Mouse (Mus musculus) left cerebral cortex, adult 9 months (tissue): ENCODE measurements around the gene Plxna1.

ENCODE experiments used
- DNase-seq, 2 experiments: peaks; one replicate each; pipeline ENCODE4 v3.0.0; 2022; ENCODE audit warnings: low spot score in 2 of 2

Gene Plxna1

GRCm38 (mm10) chr6:89333964-89334702 lies 28.3 kb downstream of the Plxna1 start:
- no peak for DNase-seq

DNA sequence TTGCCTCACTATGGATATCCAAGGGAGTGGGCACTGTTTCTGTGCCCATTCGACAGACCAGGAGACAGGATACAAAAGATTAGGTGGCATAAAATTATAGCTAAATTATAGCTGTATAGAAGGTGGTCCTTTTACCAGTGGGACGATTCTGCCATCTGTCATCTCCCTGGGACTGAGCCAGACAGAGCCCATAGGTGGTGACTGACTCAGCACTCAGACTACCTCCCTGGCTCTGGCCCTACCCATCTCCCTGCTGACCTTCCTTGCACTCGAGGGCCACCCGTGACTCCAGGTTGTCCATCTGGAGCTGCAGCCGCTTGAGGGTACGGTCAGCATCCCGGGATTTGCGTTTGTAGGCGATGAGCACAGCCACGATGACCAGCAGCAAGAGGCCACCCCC lies 31.5 kb downstream of the Plxna1 start:
- no peak for DNase-seq

GRCm38 (mm10) chr6:89328634-89329033 lies 33.8 kb downstream of the Plxna1 start:
- DNase-seq = no peak

GRCm38 (mm10) chr6:89327746-89328491 lies 34.5 kb downstream of the Plxna1 start:
- DNase-seq = no peak

GRCm38 (mm10) chr6:89324842-89325241 lies 37.6 kb downstream of the Plxna1 start:
- DNase-seq = no peak

DNA sequence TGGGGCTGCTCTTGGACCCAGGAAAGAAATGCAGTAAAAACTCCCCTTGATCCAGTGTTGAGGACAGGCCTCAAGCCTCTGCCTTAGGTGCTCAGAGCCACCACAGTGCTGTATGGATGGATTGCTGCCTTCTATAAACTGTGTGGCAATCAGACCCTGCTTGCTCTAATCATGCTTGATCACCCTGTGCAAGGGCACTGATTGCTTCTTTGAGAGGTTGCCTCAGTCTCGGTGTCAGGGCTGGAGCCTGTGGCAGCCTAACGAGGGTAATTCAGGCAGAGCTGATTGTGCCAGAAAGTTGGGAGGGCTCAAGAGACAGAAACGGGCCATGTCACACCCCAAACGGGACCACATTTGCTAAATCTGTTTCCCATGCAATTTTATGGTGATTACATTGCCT lies 47.2 kb downstream of the Plxna1 start:
- DNase-seq = no peak

DNA sequence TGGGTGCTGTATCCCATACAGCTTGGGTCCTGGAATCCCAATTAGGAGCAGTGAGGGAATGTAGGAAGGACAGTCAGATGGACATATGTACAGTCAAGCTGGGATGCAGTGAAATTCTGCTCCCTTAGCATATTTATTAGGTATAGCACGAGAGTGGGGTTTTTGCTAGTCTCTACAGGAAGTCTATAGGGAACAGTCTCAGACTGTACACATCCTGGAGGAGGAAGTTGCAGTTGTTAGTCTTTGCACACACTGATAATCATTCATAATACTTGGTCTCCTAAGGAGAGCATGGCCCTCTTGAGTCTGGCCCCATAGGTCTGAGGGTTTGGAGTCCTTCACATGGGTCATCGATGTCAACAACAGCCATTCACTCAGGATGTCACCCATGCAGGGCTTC lies 50.9 kb downstream of the Plxna1 start:
- no peak for DNase-seq

DNA sequence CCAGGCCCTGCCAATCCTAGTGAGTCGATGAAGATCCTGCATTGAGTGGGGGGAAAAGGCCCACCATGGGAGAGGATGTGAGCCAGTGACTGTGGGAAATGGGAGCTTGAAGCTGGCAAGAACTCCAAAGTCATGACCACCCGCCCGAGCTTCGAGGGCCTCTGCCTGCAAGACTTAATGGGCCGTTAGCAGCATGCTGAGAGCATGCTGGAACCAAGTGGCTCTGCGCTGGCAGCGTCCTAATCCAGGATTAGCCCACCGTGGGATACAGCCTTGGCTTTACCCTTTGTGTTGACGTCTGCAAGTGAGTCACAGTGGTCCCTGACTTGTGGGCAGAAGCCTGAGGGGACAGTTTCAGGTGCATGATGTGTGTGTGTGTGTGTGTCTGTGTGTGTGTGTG lies 52.2 kb downstream of the Plxna1 start:
- DNase-seq = no peak

DNA sequence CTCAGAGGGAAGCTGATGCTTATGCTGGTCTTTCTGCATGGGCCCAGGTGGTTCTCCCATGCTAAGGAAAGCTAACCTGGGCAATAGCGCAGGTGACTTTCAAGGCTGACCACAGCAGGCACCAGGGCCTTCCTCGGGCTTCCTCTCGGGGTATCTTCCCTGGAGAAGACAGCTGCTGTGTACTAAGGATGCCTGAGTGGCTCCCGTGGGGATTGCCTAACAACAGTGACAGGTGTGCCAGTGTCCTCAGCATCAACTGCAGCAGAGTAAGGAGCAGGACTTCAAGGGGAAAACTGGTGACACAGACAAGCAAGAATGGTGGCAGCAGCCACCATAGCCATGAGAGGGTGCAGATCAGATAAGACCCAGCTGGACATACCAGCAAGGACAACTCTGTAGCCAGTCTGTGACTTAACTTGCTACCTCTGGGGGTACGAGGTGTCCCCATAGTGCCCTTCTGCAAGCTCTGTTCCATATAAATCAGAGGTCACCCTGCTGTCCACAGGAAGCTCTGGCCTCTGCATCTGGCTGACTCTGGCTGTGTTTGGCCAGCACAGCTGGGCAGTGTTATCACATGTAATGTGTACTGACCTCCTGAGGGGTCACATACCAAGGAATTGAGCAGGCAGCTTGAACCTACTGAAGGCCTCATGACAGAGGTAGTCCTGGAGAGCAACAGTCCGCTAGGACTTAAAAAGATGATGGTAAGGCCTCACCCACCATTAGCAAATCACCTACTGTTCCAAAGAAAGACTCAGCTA lies 54.0 kb downstream of the Plxna1 start:
- no peak for DNase-seq

- DNase-seq = peak in 1 of 2 experiments; percentile 63
Observed at GRCm38 (mm10) chr6:89304375-89305058, 57.9 kb downstream of the Plxna1 start.

DNA sequence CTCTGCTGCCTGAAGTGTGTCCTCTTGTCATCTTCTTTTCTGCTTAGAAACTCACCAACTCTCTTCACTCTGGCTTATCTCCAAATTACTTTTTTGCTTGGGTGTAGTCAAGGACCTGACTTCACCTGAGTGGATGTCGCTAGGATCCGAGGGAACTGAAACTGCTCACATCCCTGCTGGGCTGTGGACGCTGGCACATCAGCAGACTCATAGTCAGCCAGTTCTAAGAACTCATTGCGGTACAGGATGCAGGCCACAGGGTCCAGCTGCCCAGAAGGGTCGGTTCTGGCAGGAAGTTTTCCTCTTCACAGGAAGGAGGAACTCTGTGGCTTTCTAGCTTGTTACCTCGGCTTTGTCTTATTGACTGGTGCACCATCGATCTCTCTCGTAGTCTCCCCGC lies 62.6 kb downstream of the Plxna1 start:
- DNase-seq = no peak

- no peak for DNase-seq
Observed at GRCm38 (mm10) chr6:89296909-89297695, 65.3 kb downstream of the Plxna1 start.

DNA sequence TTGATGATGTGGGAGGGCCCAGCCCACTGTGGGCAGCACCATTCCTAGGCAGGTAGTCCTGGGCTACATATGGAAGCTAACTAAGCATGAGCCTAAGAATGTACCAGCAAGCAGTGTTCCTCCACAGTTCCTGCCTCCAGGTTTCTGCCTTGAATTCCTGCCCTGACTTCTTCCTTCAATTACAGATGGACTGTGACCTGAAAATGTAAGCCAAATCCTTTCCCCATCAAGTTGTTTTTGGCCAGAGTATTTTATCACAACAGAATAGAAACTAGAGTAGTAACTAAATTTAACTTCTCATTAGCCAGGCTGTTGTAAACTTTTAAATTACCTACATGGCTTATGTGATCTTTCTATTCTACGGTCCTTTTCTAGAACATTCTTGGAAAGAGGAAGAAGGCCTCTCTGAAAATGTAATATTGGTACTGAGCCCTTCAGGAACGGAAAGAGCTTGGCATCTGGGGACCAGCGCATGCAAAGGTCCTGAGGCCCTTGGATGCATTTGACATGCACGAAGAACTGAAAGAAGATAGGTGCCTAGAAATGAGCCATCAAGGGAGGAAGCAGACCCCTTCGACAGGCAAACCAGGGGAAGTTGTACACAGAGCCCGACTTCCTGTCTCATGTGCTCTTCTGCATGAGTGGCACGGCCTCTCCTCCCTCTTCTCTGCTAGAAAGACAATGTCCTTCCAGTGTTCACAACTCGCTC lies 66.3 kb downstream of the Plxna1 start:
- DNase-seq = no peak

DNA sequence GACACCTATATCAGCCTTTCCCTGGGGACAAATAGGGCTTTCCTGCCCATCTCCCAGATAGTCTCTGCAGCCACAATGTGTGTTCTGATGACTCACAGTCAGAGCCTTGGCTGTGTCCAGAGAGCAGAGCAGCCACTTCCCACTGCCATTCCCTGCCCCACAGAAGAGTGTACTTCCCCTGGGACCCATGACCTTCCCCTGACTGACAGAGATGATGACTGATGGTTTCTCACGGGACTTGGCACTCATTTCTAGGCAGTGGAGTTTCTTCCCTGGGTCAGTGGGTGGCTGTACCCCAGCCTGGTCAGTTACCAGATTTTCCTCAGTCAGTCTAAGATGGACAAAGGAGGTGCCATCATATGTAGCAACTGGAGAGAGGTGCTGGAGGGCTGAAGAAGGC lies 67.8 kb downstream of the Plxna1 start:
- DNase-seq = no peak

- DNase-seq = no peak
Observed at GRCm38 (mm10) chr6:89291494-89291893, 70.9 kb downstream of the Plxna1 start.

DNA sequence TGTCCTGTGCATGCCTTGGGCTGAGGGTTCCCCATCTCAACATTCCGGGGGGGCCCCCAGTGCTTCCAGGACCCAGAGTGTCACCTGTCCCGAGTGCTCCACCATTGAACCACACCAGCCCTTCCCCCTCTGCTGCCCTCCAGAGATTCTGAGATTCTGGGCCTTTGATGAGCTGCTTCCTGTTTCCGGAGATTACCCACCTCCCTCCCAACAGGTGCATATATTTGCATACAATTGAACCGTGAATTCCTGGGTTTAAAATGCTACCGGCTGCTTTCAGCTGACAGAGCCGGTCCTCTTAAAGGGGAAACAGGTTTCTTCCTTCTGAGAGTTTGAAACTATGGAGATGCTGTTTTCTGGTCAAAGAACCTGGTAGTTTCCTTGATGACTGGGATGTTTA lies 74.3 kb downstream of the Plxna1 start:
- no peak for DNase-seq

GRCm38 (mm10) chr6:89286700-89287428 lies 75.6 kb downstream of the Plxna1 start:
- DNase-seq = no peak

GRCm38 (mm10) chr6:89286286-89286655 lies 76.1 kb downstream of the Plxna1 start:
- DNase-seq = no peak

GRCm38 (mm10) chr6:89285561-89286285 lies 76.7 kb downstream of the Plxna1 start:
- no peak for DNase-seq
